Mouse (Mus musculus) lung, embryonic 16.5 days (tissue): ENCODE measurements around the gene Hacd4. TPM values are rescaled to one million over a fixed set of nuclear protein-coding genes. Genes with fewer than 3 reads are reported as not detected.
A peak's percentile ranks its signal among the peaks of the same experiment; 100 is the strongest.

Experiments
- ATAC-seq: fragments of 200-750 bp; cut with Nextera tagmentation; 2 replicates; pipeline ENCODE4 v1.8.0; 2017; ENCODE audit warnings: low read depth, mild to moderate bottlenecking, moderate library complexity
- H3K27ac ChIP-seq: fragments of 300-500 bp; sonication (generic); 2 replicates; pipeline ENCODE4 v1.5.1; 2014; ENCODE audit warnings: mild to moderate bottlenecking, control low read depth, low read length
- H3K27me3 ChIP-seq: fragments of 300-500 bp; sonication (generic); 2 replicates; pipeline ENCODE4 v1.6.1; 2014; ENCODE audit warnings: low read depth, low read length, mixed read lengths; ENCODE audit not compliant: control insufficient read depth, insufficient read depth
- H3K36me3 ChIP-seq: fragments of 300-500 bp; sonication (generic); 2 replicates; pipeline ENCODE4 v1.6.1; 2014; ENCODE audit warnings: low read length; ENCODE audit not compliant: control insufficient read depth, insufficient read depth
- H3K4me1 ChIP-seq: fragments of 300-500 bp; sonication (generic); replicated peaks from 2 replicates; pipeline ENCODE4 v1.6.1; 2014; ENCODE audit warnings: low read length, mixed read lengths; ENCODE audit not compliant: control insufficient read depth, insufficient read depth
- H3K4me2 ChIP-seq: fragments of 300-500 bp; sonication (generic); 2 replicates; pipeline ENCODE4 v1.6.1; 2014; ENCODE audit warnings: low read depth, low read length, control low read depth
- H3K4me3 ChIP-seq: fragments of 300-500 bp; sonication (generic); 2 replicates; pipeline ENCODE4 v1.5.1; 2014; ENCODE audit warnings: mild to moderate bottlenecking, low read length, control low read depth
- H3K9ac ChIP-seq: fragments of 300-500 bp; sonication (generic); 2 replicates; pipeline ENCODE4 v1.6.1; 2014; ENCODE audit warnings: low read length, control low read depth
- H3K9me3 ChIP-seq: fragments of 300-500 bp; sonication (generic); 2 replicates; pipeline ENCODE4 v1.6.1; 2016; ENCODE audit warnings: low read length; ENCODE audit not compliant: control insufficient read depth
- WGBS: fragments of 180-500 bp; shearing (Covaris S2); extraction: QIAGEN DNeasy Blood & Tissue Kit; methylation state at CpG from one replicate; pipeline ENCODE4 v1.1.7; 2014; 5-methylcytosine and 5-hydroxymethylcytosine counted together
- polyA plus RNA-seq: library from polyadenylated mRNA; unstranded; fragments of >200 nt; fragmentation: Nextera tagmentation; extraction: Ambion mirVana; gene quantifications from 2 replicates; pipeline ENCODE4 v1.2.1, GENCODE M21; 2015

The Hacd4 gene
- polyA plus RNA-seq, 1 experiment from 2014 or later = 9.4 TPM

GRCm38 (mm10) chr4:88462981-88463646, 24.4 kb upstream of the Hacd4 start:
- 50% methylated on average over 8 of the region's 8 CpGs for WGBS
- no peaks in the 10 kb centered on the region for H3K9me3 ChIP-seq
- H3K36me3 ChIP-seq = no peaks in the 10 kb centered on the region
- H3K27me3 ChIP-seq = no peaks in the 10 kb centered on the region
- no peak overlapping the region for H3K27ac ChIP-seq
- ATAC-seq = peak; percentile 51; the same call in 1 of the 2 replicates
- H3K4me1 ChIP-seq = no peaks in the 10 kb centered on the region
- no peak overlapping the region for H3K4me3 ChIP-seq
- no peak overlapping the region for H3K4me2 ChIP-seq
- H3K9ac ChIP-seq = no peak overlapping the region

- WGBS = 82% methylated on average over 1 of the region's 1 CpGs
- Histone ChIP-seq H3K27me3 (no peaks in the 10 kb centered on the region), H3K9ac (no peak overlapping the region), H3K4me3 (no peak overlapping the region), H3K9me3 (no peaks in the 10 kb centered on the region), H3K4me2 (no peak overlapping the region), H3K36me3 (no peaks in the 10 kb centered on the region), H3K4me1 (no peaks in the 10 kb centered on the region), H3K27ac (no peak overlapping the region)
- no peak for ATAC-seq
Measured at GRCm38 (mm10) chr4:88462501-88462900, 23.8 kb upstream of the Hacd4 start.

GRCm38 (mm10) chr4:88461315-88461714, 22.6 kb upstream of the Hacd4 start:
- H3K4me1 ChIP-seq = no peaks in the 10 kb centered on the region
- no peaks in the 10 kb centered on the region for H3K36me3 ChIP-seq
- no peak overlapping the region for H3K27ac ChIP-seq
- H3K4me2 ChIP-seq = no peak overlapping the region
- H3K9ac ChIP-seq = no peak overlapping the region
- 69% methylated on average over 2 of the region's 2 CpGs for WGBS
- no peaks in the 10 kb centered on the region for H3K27me3 ChIP-seq
- no peaks in the 10 kb centered on the region for H3K9me3 ChIP-seq
- ATAC-seq = no peak
- no peak overlapping the region for H3K4me3 ChIP-seq

- 68% methylated on average over 2 of the region's 2 CpGs for WGBS
- Histone ChIP-seq H3K27ac (no peak overlapping the region), H3K36me3 (no peaks in the 10 kb centered on the region), H3K4me1 (no peaks in the 10 kb centered on the region), H3K4me3 (no peak overlapping the region), H3K27me3 (no peaks in the 10 kb centered on the region), H3K9ac (no peak overlapping the region), H3K9me3 (no peaks in the 10 kb centered on the region), H3K4me2 (no peak overlapping the region)
- ATAC-seq = no peak
Measured at GRCm38 (mm10) chr4:88458673-88459072, 19.9 kb upstream of the Hacd4 start.

GRCm38 (mm10) chr4:88458093-88458492, 19.4 kb upstream of the Hacd4 start:
- Histone ChIP-seq H3K4me2 (no peak overlapping the region), H3K27ac (no peak overlapping the region), H3K9me3 (no peaks in the 10 kb centered on the region), H3K27me3 (no peaks in the 10 kb centered on the region), H3K36me3 (no peaks in the 10 kb centered on the region), H3K4me1 (no peaks in the 10 kb centered on the region), H3K9ac (no peak overlapping the region), H3K4me3 (no peak overlapping the region)
- no peak for ATAC-seq
- WGBS = 70% methylated on average over 1 of the region's 1 CpGs

GRCm38 (mm10) chr4:88450087-88450765, 11.5 kb upstream of the Hacd4 start:
- Histone ChIP-seq H3K27ac (no peak overlapping the region), H3K4me1 (no peaks in the 10 kb centered on the region), H3K9ac (no peak overlapping the region), H3K4me3 (no peak overlapping the region), H3K27me3 (no peaks in the 10 kb centered on the region), H3K9me3 (no peaks in the 10 kb centered on the region), H3K4me2 (no peak overlapping the region), H3K36me3 (no peaks in the 10 kb centered on the region)
- 72% methylated on average over 1 of the region's 1 CpGs for WGBS
- ATAC-seq = no peak

GRCm38 (mm10) chr4:88448976-88449375, 10.2 kb upstream of the Hacd4 start:
- Histone ChIP-seq H3K9ac (no peak overlapping the region), H3K27me3 (no peaks in the 10 kb centered on the region), H3K36me3 (no peaks in the 10 kb centered on the region), H3K4me2 (no peak overlapping the region), H3K4me1 (no peaks in the 10 kb centered on the region), H3K27ac (no peak overlapping the region), H3K4me3 (no peak overlapping the region), H3K9me3 (no peaks in the 10 kb centered on the region)
- WGBS = 59% methylated on average over 2 of the region's 2 CpGs
- ATAC-seq = no peak

GRCm38 (mm10) chr4:88440814-88441213, 2.1 kb upstream of the Hacd4 start:
- Histone ChIP-seq H3K4me3 (no peak overlapping the region), H3K27me3 (no peaks in the 10 kb centered on the region), H3K4me1 (peaks cover 20% of the 10 kb centered on the region; the same call in 1 of the 2 replicates), H3K4me2 (no peak overlapping the region), H3K9ac (no peak overlapping the region), H3K27ac (no peak overlapping the region), H3K36me3 (no peaks in the 10 kb centered on the region), H3K9me3 (no peaks in the 10 kb centered on the region)
- WGBS = 82% methylated on average over 7 of the region's 7 CpGs
- no peak for ATAC-seq

- Histone ChIP-seq H3K4me1 (peaks cover 20% of the 10 kb centered on the region; the same call in 1 of the 2 replicates), H3K9ac (no peak overlapping the region), H3K9me3 (no peaks in the 10 kb centered on the region), H3K27me3 (no peaks in the 10 kb centered on the region), H3K4me2 (no peak overlapping the region), H3K4me3 (no peak overlapping the region), H3K36me3 (no peaks in the 10 kb centered on the region), H3K27ac (no peak overlapping the region)
- peak; percentile 16; the same call in 1 of the 2 replicates for ATAC-seq
- WGBS = 72% methylated on average over 6 of the region's 6 CpGs
Measured at GRCm38 (mm10) chr4:88439669-88440123, 968 bp upstream of the Hacd4 start.
